Mouse (Mus musculus): ENCODE data around the gene Zfp462.

- no peak for TF ChIP-seq CTCF (IDR thresholded peaks at IDR 0.05; ENCODE audit: low read depth)
- TF ChIP-seq EP300 (IDR thresholded peaks at IDR 0.05; ENCODE audit: low read depth), result no peak
Measured at GRCm38 (mm10) chr4:55041106-55041730, 96.4 kb downstream of the Zfp462 start.
